Mouse (Mus musculus) heart, postnatal 10 days (tissue): Measurements from ENCODE around the gene Gng2. TPM values are rescaled to one million over a fixed set of nuclear protein-coding genes. Genes with fewer than 3 reads are reported as not detected.
A peak's percentile ranks its signal among the peaks of the same experiment; 100 is the strongest.

Source experiments
- DNase-seq, 2 experiments: peaks; one replicate each; pipeline ENCODE4 v3.0.0; 2021
- intact Hi-C: fragments of 180-260 bp; cut with DNase I; formaldehyde crosslinking; loops from one replicate; pipeline ENCODE4 v1.15.1; 2025
- total RNA-seq, 2 experiments: library from RNA; stranded (reverse); gene quantifications; 2 replicates each; pipeline ENCODE4 v1.2.3; 2021

The Gng2 gene
- 10 to 100 TPM; 20.7 to 30.5 TPM for total RNA-seq

DNA sequence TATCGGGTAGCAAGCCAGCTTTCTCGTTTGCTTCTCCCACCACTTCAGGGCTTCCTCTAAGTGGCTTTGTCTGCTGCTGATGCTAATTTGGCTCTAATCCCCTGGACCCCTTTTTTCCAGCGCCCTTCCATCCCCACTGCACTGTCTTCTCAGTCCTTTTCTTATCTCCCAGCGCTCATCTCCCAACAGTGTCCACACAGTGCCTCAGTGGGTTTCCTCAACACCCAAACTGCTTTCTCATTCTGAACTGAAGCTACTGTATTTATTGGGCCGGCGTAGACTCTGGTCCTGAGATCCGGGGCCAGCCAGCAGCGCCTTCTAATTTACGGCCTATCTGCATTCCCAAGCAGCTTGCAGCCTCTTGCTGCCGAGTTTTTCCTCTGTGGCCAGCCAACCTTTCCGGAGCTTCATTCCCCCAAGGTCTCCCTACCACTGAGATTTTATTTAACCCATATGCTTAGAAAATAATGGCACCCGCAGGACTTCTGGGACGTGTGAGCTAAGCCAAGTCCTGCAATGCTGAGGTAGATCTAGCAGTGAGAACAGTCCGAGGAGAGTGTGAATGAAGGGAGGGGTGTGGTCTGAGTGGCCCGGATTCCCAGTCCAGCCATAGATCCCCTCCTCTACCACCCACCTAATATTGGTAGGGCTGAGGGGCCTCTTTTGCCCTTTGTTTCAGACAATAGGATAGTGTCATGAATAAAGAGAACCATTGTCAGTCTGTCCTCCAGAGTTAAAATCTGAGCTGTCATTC lies at the start of gene Gng2:
Gene Gng2 (minus strand): TSS at position 357 of the 754 bp plus-strand sequence.
- DNase-seq: no peak
- intact Hi-C loops: loop anchor here (2.0 to 5.0 kb wide), 3 partner anchors 55 to 137 kb away; no protein-coding TSS in a partner anchor

GRCm38 (mm10) chr14:20024888-20025719 lies 47.7 kb upstream of the Gng2 start:
- no peak for DNase-seq
- intact Hi-C loops: no loop called here

DNA sequence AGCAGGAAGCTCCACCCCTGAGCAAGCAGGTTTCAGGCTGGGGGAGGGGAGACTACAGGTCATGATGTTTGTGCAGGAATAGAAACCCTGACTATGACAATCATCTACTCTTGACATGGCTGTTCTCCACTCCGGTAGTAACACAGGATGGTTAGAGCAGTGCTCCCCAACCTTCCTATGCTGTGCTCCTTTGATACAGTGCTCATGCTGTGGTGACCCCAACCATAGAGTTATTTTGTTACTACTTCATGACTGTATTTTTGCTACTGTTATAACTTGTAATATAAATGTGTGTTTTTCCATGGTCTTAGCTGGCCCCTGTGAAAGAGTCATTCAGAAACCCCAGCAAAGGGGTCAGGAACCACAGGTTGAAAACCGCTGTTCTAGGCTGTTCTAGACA lies 46.5 kb upstream of the Gng2 start:
- DNase-seq: no peak
- intact Hi-C loops: no loop called here

- intact Hi-C loops: no loop called here
- DNase-seq: no peak
These were observed 42.1 kb upstream of the Gng2 start for GRCm38 (mm10) chr14:20019486-20019885.

GRCm38 (mm10) chr14:20012506-20013275 lies 35.3 kb upstream of the Gng2 start:
- no peak for DNase-seq
- intact Hi-C loops: no loop called here

- no peak for DNase-seq
- intact Hi-C loops: no loop called here
These were observed 30.0 kb upstream of the Gng2 start for GRCm38 (mm10) chr14:20007446-20007845.

GRCm38 (mm10) chr14:20004777-20005289 lies 27.4 kb upstream of the Gng2 start:
- intact Hi-C loops: no loop called here
- no peak for DNase-seq

- intact Hi-C loops: no loop called here
These were observed 19.4 kb upstream of the Gng2 start for GRCm38 (mm10) chr14:19996853-19997252.

GRCm38 (mm10) chr14:19995943-19996342 lies 18.5 kb upstream of the Gng2 start:
- no peak for DNase-seq
- intact Hi-C loops: no loop called here

More at GRCm38 (mm10) chr14:19996853-19997252, 19.4 kb upstream of the Gng2 start:
- DNase-seq: no peak

- DNase-seq: no peak
- intact Hi-C loops: no loop called here
These were observed 16.6 kb upstream of the Gng2 start for GRCm38 (mm10) chr14:19994068-19994467.

DNA sequence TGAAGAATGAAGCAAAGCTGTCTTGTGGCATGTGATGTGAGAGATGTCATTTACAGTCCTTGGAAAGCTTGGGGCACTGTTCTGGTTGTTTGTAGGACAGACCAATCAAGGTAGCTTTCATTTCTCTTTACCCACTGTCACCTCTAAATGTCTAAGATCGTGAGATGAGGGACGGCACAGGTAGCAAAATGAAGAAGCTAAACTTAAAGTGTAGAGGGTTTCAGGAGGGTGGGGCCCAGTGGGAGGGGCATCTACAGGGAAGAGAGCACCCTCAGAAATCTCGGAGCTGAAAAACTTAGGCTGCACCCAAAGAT lies 16.1 kb upstream of the Gng2 start:
- no peak for DNase-seq

GRCm38 (mm10) chr14:19992873-19993569 lies 15.6 kb upstream of the Gng2 start:
- intact Hi-C loops: no loop called here
- DNase-seq: no peak

More for the DNA sequence above, 16.1 kb upstream of the Gng2 start:
- intact Hi-C loops: no loop called here

DNA sequence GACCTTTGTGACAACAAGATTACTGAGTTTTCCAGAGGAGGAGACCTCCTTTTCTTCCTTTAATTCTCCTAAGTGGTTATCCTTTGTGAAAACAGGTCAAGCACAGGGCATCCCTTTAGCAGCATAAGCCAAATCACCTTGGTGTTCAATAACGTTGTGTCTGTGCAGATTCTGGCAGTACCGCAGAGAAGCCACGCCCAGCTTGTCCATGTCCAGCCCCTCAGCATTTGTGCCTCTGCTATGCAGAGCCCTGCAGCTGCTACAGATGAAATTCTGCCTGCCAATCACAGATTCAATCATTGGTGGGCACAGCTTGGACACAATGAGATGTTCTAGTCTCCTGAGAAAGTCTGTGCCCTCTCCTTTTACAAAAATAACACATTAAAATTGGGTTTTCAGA lies 14.4 kb upstream of the Gng2 start:
- intact Hi-C loops: no loop called here
- no peak for DNase-seq

DNA sequence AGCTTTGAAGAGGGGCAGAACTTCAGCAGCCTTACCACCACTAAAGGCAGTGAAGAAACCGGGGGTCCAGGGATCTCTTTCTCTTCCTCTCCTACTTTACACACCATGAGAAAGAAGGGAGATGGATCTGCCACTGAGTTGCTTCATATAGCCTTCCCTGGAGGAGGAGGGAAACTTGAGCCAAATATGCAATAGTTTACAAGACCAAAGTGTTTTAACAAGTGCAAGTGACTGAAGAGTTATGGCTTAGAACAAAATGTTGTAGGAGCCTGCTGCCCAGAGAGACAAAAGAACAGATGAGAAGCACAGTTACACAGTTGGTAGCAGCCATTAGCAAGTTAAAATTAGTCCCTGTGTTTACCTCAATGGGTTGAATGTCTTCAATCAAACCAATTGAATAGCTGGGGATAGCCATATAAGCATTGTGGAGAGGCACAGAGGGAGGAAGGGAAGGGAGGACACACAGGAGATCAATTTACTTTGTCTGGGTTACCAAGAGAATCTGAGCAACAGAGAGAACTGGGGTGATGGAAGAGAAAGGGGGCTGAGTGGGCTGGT lies 13.1 kb upstream of the Gng2 start:
- DNase-seq: no peak
- intact Hi-C loops: no loop called here

DNA sequence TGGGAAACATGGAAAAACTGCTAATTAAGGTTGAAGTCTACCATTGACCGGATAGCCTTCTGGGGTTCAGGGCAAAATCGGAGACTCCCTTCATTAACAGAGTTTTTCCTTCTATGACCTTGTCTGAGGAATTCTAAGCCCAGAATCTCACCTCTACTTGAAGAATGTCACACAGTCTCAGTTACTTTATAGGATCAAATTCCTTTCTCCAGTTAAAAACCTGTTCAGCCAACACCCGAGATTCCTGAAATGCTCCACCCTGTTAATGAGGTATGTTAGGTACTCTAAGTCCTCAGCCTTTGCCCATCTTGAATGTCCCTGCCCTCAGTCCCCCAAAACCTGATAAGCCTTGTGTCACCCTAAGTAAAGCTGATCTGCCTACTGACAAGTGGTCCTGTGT lies 11.0 kb upstream of the Gng2 start:
- DNase-seq: no peak
- intact Hi-C loops: no loop called here

- intact Hi-C loops: loop anchor here (1.0 kb wide), 1 partner anchor 12 kb away; no protein-coding TSS in a partner anchor
- DNase-seq: no peak
These were observed 10.0 kb upstream of the Gng2 start for GRCm38 (mm10) chr14:19987358-19987834.

- peak; percentile 81 to 85 for DNase-seq
- intact Hi-C loops: loop anchor here (1.0 kb wide), 1 partner anchor 11 kb away; no protein-coding TSS in a partner anchor
These were observed 9.4 kb upstream of the Gng2 start for GRCm38 (mm10) chr14:19986614-19987357.

GRCm38 (mm10) chr14:19985912-19986613 lies 8.6 kb upstream of the Gng2 start:
- intact Hi-C loops: no loop called here
- DNase-seq: peak; percentile 9 to 16
